Mouse (Mus musculus): Measurements from ENCODE around the gene Lrrc63. TPM values are rescaled to one million over a fixed set of nuclear protein-coding genes. Genes with fewer than 3 reads are reported as not detected.

Gene Lrrc63
- not detected for total RNA-seq (2021)
- long read RNA-seq, experiment 1: 0 reads
- long read RNA-seq, experiment 2: 0 reads

GRCm38 (mm10) chr14:75130501-75131318 is at the start of gene Lrrc63, which contains the start of gene Lcp1:
Gene Lrrc63, minus strand, starts transcription at chr14:75130881.
Gene Lcp1, plus strand, starts transcription at chr14:75131101.
- intact Hi-C loops (cut with DNase I; ENCODE audit: low total_unique reads): no loop called here
- DNase-seq: peak; percentile 70

DNA sequence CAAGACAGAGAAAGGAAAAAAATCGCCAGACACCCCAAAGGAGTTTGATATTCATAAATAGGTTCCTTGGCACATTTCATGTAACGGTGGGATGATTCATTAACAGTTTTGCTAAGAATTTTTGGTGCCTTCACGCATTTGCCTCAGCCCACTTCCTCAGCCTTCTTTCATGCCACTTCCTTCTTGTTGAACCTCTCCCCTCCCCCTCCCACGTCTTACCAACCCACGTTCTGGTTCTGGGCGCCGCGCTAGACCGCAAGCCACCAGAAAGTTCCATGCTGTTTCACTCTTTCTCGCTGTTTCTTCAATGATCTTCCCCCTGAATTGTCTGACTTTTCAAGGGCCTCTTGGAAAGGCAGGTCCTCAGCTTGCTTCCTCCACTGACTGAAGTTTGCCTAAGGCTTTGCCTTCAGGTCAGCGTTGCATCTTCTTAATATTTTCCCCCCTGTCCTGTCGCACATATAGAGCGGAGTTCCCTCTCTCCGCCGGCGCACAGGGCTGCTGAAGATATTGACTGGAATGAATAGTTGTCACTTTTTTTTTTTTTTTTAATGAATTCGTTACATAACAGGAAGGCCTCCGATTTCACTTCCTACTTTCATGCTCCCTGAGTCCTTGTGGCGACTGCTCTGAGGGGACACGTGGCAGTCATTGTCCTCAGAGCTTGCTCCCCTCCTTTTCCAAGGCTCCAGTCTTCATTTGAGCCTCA is 48.7 kb upstream of the Lrrc63 start:
- intact Hi-C loops (cut with DNase I; ENCODE audit: low total_unique reads): no loop called here
- no peak for DNase-seq

- no peak for DNase-seq
- intact Hi-C loops (cut with DNase I; ENCODE audit: low total_unique reads): no loop called here
These were observed 48.1 kb upstream of the Lrrc63 start for GRCm38 (mm10) chr14:75178801-75179211.

- no peak for DNase-seq
- intact Hi-C loops (cut with DNase I; ENCODE audit: low total_unique reads): no loop called here
These were observed 47.7 kb upstream of the Lrrc63 start for GRCm38 (mm10) chr14:75178384-75178793.

GRCm38 (mm10) chr14:75177400-75177799 is 46.7 kb upstream of the Lrrc63 start:
- no peak for DNase-seq
- intact Hi-C loops (cut with DNase I; ENCODE audit: low total_unique reads): no loop called here

DNA sequence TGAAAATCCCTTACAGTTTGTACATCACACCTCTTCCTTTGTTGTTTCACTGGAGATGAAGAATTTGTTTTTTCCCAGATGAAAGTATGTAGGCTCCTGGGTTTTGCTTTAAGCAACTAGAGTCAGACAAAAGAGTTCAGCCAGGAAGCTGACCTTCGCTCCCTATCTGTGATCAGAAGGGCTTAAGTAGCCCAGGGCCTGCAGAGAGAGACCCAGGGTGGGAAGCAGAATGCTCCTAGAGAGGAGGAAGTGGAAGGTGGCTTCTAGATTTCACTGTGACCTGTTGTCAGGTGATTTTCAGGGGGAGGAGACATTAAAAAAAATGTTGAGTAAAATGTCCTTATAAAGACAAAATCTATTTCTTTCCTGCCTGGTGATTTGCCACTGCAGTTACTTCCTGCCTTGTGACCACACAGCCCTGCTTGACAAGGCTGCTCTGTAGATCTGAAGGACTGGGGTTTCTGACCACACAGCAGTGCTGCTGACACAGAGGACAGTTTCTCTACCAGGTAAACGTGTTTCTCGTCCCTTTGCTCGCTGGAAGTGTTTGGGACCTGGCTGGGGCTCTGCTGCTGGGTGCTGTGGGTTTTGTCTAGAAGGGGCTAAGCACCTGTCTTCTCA is 45.9 kb upstream of the Lrrc63 start:
- DNase-seq: no peak
- intact Hi-C loops (cut with DNase I; ENCODE audit: low total_unique reads): no loop called here

GRCm38 (mm10) chr14:75175781-75176180 is 45.1 kb upstream of the Lrrc63 start:
- intact Hi-C loops (cut with DNase I; ENCODE audit: low total_unique reads): no loop called here
- no peak for DNase-seq

DNA sequence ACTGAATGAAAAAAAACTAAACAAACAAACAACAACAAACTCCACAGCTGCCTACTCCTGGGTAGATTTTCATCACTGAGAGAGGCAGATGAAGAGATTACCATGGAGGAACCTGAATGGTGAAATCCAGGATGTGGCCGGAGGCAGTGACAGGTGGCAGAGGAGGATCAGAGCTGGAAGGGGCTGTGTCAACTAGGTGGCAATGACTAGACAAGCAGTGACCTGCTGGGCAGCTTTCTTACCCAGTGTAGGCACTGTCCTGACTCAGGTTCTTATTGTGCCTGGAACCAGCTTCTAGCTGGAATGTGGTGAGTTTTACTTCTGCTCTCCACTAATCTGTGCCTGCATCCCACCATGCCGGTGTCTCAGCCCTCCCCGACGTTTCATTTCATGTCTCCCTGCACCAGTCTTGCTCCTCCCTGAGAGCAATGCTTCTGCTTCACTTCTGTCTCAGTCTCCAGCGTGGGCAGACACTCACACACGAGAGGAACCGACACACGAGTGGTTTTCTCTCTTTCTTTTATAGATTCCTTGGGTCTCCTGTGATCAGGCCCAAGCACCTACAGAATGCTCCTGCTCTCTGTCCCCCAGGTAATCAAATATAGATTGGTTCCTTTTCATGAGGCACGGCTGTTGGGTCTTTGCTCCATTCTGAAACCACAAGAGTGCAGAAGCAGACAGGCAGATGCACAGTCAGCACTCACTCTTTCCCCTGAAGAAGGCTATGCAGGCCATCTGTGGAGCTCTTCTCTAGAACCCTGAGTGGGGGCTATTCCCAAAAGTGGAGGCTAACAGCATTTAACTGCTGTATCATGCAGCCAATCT is 44.3 kb upstream of the Lrrc63 start:
- intact Hi-C loops (cut with DNase I; ENCODE audit: low total_unique reads): no loop called here
- DNase-seq: no peak

DNA sequence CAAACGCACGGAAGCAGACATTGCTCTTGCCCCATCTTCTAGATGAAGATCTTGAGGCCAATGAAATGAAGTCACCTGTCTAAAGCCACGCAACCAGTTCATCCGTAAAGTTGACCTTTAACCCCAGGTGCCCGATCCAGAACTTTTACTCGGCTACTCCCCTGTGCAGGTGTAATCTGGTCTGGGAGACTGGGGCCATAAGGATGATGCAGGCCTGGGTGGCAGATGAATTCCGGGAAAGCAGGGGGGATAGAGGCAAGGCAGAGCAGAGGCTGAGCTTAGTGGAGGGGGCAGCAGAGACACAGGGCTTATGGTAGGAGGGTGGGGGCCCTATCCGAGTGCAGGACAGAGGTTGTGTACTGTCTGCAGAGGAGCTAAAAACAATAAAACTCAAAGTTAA is 43.6 kb upstream of the Lrrc63 start:
- intact Hi-C loops (cut with DNase I; ENCODE audit: low total_unique reads): no loop called here
- DNase-seq: no peak

DNA sequence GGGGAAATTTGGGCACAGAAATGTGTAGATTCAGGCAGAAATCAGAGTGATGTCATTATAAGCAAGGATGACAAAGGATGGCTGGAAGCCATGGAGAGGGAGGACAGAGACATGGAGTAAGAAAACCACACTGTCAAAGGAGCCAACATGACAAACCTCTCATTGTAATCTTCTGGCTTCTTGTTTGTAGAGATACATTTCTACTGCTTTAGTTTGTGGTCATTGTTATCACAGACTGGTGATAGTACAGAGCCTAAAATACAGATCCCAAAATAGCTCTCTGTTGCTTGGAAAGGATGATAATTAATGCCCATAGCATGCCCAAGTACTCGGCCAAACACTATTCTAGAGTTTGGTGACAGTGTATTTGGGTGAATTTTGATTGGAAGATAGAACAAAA is 39.9 kb upstream of the Lrrc63 start:
- intact Hi-C loops (cut with DNase I; ENCODE audit: low total_unique reads): no loop called here
- no peak for DNase-seq

GRCm38 (mm10) chr14:75168501-75168900 is 37.8 kb upstream of the Lrrc63 start:
- intact Hi-C loops (cut with DNase I; ENCODE audit: low total_unique reads): no loop called here
- DNase-seq: no peak

GRCm38 (mm10) chr14:75165574-75166131 is 35.0 kb upstream of the Lrrc63 start:
- intact Hi-C loops (cut with DNase I; ENCODE audit: low total_unique reads): no loop called here
- DNase-seq: no peak

DNA sequence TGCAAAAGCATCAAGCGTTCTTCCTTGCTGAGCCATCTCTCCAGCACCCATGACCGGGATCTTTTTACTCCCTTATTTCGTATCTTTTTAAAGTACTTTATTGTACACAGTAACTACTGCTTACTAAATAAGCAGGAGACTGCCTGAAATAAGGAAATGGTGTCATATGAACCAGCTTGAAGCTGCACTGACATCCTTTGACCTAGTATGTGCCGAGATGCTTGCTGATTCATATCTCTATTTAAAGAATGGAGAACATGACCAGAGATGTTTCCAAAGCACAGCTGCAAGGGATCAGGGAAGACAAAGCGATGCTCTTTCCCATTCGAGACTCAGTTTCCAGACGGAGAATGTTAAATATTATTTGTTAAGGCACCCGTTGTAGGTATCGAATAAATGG is 33.7 kb upstream of the Lrrc63 start:
- no peak for DNase-seq
- intact Hi-C loops (cut with DNase I; ENCODE audit: low total_unique reads): no loop called here

DNA sequence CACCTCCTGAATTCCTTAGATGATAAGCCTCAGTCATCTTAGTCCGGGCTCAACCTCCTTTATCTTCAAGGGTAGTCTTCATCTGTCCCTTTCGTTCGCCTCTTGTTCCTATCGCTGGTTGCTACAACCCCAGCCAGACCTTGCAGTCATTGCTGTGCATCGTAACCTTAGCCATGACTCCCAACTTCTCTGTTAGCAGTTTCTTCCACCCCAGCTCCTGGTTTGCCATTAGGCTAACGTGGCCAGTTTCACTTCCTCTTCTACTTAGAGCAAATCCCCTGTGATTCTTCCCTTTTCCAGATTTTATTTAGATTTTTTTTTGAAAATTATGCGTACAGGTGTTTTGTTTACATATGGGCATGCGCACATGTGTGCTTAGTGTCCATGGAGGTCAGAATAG is 33.2 kb upstream of the Lrrc63 start:
- no peak for DNase-seq
- intact Hi-C loops (cut with DNase I; ENCODE audit: low total_unique reads): no loop called here

GRCm38 (mm10) chr14:75159375-75159774 is 28.7 kb upstream of the Lrrc63 start:
- DNase-seq: no peak
- intact Hi-C loops (cut with DNase I; ENCODE audit: low total_unique reads): no loop called here

GRCm38 (mm10) chr14:75154481-75154880 is 23.8 kb upstream of the Lrrc63 start:
- intact Hi-C loops (cut with DNase I; ENCODE audit: low total_unique reads): no loop called here
- DNase-seq: no peak

- DNase-seq: no peak
- intact Hi-C loops (cut with DNase I; ENCODE audit: low total_unique reads): no loop called here
These were observed 20.5 kb upstream of the Lrrc63 start for GRCm38 (mm10) chr14:75151146-75151545.

DNA sequence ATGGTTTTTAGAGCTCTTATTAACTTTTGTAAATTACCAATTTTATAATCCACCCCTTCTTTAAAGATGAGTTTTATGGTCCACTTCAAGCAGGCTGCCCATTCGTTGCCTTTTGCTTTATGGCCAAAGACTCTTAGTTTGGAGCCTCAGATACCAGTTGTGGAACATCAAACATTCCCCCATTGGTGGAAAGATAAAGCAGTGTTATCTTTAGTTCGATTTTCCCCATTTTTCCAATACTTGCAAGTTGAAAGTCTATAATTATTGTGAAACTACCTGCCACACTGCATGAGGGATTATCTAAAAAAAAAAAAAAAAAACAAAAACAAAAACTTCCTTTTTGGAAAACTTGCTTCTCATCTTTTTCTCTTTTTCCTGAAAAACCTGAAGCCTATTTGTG is 20.0 kb upstream of the Lrrc63 start:
- intact Hi-C loops (cut with DNase I; ENCODE audit: low total_unique reads): no loop called here
- DNase-seq: no peak

DNA sequence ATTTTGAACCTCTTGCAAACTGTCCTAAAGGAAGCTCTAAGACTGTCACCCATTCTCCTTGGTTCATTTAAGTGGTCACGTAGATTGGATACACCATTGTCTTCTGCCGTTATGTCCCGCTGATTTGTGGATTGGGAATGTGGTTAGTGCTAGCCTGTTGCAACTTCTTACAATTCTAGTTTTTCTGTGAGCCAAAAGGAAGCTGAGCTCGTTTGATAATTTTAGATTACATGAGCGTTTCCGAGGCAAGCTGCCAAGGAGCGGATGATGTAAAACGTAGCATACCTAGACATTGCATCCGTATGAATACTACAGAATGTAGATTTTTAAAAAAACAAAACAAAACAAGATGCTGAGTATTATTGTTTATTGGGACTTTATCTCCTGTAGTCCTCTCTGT is 17.5 kb upstream of the Lrrc63 start:
- intact Hi-C loops (cut with DNase I; ENCODE audit: low total_unique reads): no loop called here
- no peak for DNase-seq
